Mouse (Mus musculus): Measurements from ENCODE around the gene Mctp1. TPM values are rescaled to one million over a fixed set of nuclear protein-coding genes. Genes with fewer than 3 reads are reported as not detected.

Mctp1 gene
- polyA plus RNA-seq, 1 experiment: 0.44 TPM

- Histone ChIP-seq H3K27me3 (ENCODE audit: control insufficient read depth, insufficient read depth, low read length) (no peaks in the 10 kb centered on the region), H3K36me3 (ENCODE audit: control insufficient read depth, insufficient read depth, low read length) (no peaks in the 10 kb centered on the region), H3K4me1 (ENCODE audit: control insufficient read depth, insufficient read depth, low read length) (no peaks in the 10 kb centered on the region), H3K4me3 (ENCODE audit: control insufficient read depth, low read depth, low read length) (no peak overlapping the region), H3K27ac (ENCODE audit: control insufficient read depth, insufficient read depth, low read depth, low read length) (no peak overlapping the region)
- no peak for TF ChIP-seq CTCF (IDR thresholded peaks at IDR 0.05; ENCODE audit: control insufficient read depth, insufficient read depth, insufficient replicate concordance, low read depth, low read length)
- no peak for TF ChIP-seq POLR2A (IDR thresholded peaks at IDR 0.05; ENCODE audit: control insufficient read depth, low read depth, low read length)
These were observed 466.2 kb downstream of the Mctp1 start for GRCm38 (mm10) chr13:76850412-76851054.

- Histone ChIP-seq H3K4me3 (ENCODE audit: control insufficient read depth, low read depth, low read length) (no peak overlapping the region), H3K27ac (ENCODE audit: control insufficient read depth, insufficient read depth, low read depth, low read length) (no peak overlapping the region), H3K4me1 (ENCODE audit: control insufficient read depth, insufficient read depth, low read length) (no peaks in the 10 kb centered on the region), H3K36me3 (ENCODE audit: control insufficient read depth, insufficient read depth, low read length) (no peaks in the 10 kb centered on the region), H3K27me3 (ENCODE audit: control insufficient read depth, insufficient read depth, low read length) (no peaks in the 10 kb centered on the region)
- TF ChIP-seq POLR2A (IDR thresholded peaks at IDR 0.05; ENCODE audit: control insufficient read depth, low read depth, low read length) (no peak), CTCF (IDR thresholded peaks at IDR 0.05; ENCODE audit: control insufficient read depth, insufficient read depth, insufficient replicate concordance, low read depth, low read length) (no peak)
These were observed 470.0 kb downstream of the Mctp1 start for GRCm38 (mm10) chr13:76854306-76854705.

- TF ChIP-seq POLR2A (IDR thresholded peaks at IDR 0.05; ENCODE audit: control insufficient read depth, low read depth, low read length) (no peak), CTCF (IDR thresholded peaks at IDR 0.05; ENCODE audit: control insufficient read depth, insufficient read depth, insufficient replicate concordance, low read depth, low read length) (no peak)
- Histone ChIP-seq H3K27me3 (ENCODE audit: control insufficient read depth, insufficient read depth, low read length) (no peaks in the 10 kb centered on the region), H3K36me3 (ENCODE audit: control insufficient read depth, insufficient read depth, low read length) (no peaks in the 10 kb centered on the region), H3K4me1 (ENCODE audit: control insufficient read depth, insufficient read depth, low read length) (no peaks in the 10 kb centered on the region), H3K27ac (ENCODE audit: control insufficient read depth, insufficient read depth, low read depth, low read length) (no peak overlapping the region), H3K4me3 (ENCODE audit: control insufficient read depth, low read depth, low read length) (no peak overlapping the region)
These were observed 470.7 kb downstream of the Mctp1 start for GRCm38 (mm10) chr13:76855021-76855420.

- H3K36me3 ChIP-seq (ENCODE audit: control insufficient read depth, insufficient read depth, low read length): no peaks in the 10 kb centered on the region
- no peak overlapping the region for H3K4me3 ChIP-seq (ENCODE audit: control insufficient read depth, low read depth, low read length)
- no peaks in the 10 kb centered on the region for H3K27me3 ChIP-seq (ENCODE audit: control insufficient read depth, insufficient read depth, low read length)
- TF ChIP-seq CTCF (IDR thresholded peaks at IDR 0.05; ENCODE audit: control insufficient read depth, insufficient read depth, insufficient replicate concordance, low read depth, low read length): no peak
- no peak for TF ChIP-seq POLR2A (IDR thresholded peaks at IDR 0.05; ENCODE audit: control insufficient read depth, low read depth, low read length)
- no peak overlapping the region for H3K27ac ChIP-seq (ENCODE audit: control insufficient read depth, insufficient read depth, low read depth, low read length)
- H3K4me1 ChIP-seq (ENCODE audit: control insufficient read depth, insufficient read depth, low read length): no peaks in the 10 kb centered on the region
These were observed 472.7 kb downstream of the Mctp1 start for GRCm38 (mm10) chr13:76857024-76857423.

- H3K27ac ChIP-seq (ENCODE audit: control insufficient read depth, insufficient read depth, low read depth, low read length): no peak overlapping the region
- no peak for TF ChIP-seq POLR2A (IDR thresholded peaks at IDR 0.05; ENCODE audit: control insufficient read depth, low read depth, low read length)
- no peak for TF ChIP-seq CTCF (IDR thresholded peaks at IDR 0.05; ENCODE audit: control insufficient read depth, insufficient read depth, insufficient replicate concordance, low read depth, low read length)
These were observed 473.7 kb downstream of the Mctp1 start for GRCm38 (mm10) chr13:76858078-76858482.

GRCm38 (mm10) chr13:76870291-76870690, 486.0 kb downstream of the Mctp1 start:
- Histone ChIP-seq H3K4me1 (ENCODE audit: control insufficient read depth, insufficient read depth, low read length) (no peaks in the 10 kb centered on the region), H3K27me3 (ENCODE audit: control insufficient read depth, insufficient read depth, low read length) (no peaks in the 10 kb centered on the region), H3K36me3 (ENCODE audit: control insufficient read depth, insufficient read depth, low read length) (no peaks in the 10 kb centered on the region), H3K27ac (ENCODE audit: control insufficient read depth, insufficient read depth, low read depth, low read length) (no peak overlapping the region), H3K4me3 (ENCODE audit: control insufficient read depth, low read depth, low read length) (no peak overlapping the region)
- TF ChIP-seq POLR2A (IDR thresholded peaks at IDR 0.05; ENCODE audit: control insufficient read depth, low read depth, low read length) (no peak), CTCF (IDR thresholded peaks at IDR 0.05; ENCODE audit: control insufficient read depth, insufficient read depth, insufficient replicate concordance, low read depth, low read length) (no peak)

More at GRCm38 (mm10) chr13:76858078-76858482, 473.7 kb downstream of the Mctp1 start:
- H3K36me3 ChIP-seq (ENCODE audit: control insufficient read depth, insufficient read depth, low read length): no peaks in the 10 kb centered on the region
- no peak overlapping the region for H3K4me3 ChIP-seq (ENCODE audit: control insufficient read depth, low read depth, low read length)
- no peaks in the 10 kb centered on the region for H3K27me3 ChIP-seq (ENCODE audit: control insufficient read depth, insufficient read depth, low read length)
- no peaks in the 10 kb centered on the region for H3K4me1 ChIP-seq (ENCODE audit: control insufficient read depth, insufficient read depth, low read length)

- no peaks in the 10 kb centered on the region for H3K27me3 ChIP-seq (ENCODE audit: control insufficient read depth, insufficient read depth, low read length)
- no peaks in the 10 kb centered on the region for H3K36me3 ChIP-seq (ENCODE audit: control insufficient read depth, insufficient read depth, low read length)
- H3K4me1 ChIP-seq (ENCODE audit: control insufficient read depth, insufficient read depth, low read length): no peaks in the 10 kb centered on the region
- no peak overlapping the region for H3K4me3 ChIP-seq (ENCODE audit: control insufficient read depth, low read depth, low read length)
- no peak overlapping the region for H3K27ac ChIP-seq (ENCODE audit: control insufficient read depth, insufficient read depth, low read depth, low read length)
- no peak for TF ChIP-seq CTCF (IDR thresholded peaks at IDR 0.05; ENCODE audit: control insufficient read depth, insufficient read depth, insufficient replicate concordance, low read depth, low read length)
- TF ChIP-seq POLR2A (IDR thresholded peaks at IDR 0.05; ENCODE audit: control insufficient read depth, low read depth, low read length): no peak
These were observed 493.8 kb downstream of the Mctp1 start for GRCm38 (mm10) chr13:76877887-76878763.
